Mouse (Mus musculus): Measurements from ENCODE around the gene Slamf8. TPM values are rescaled to one million over a fixed set of nuclear protein-coding genes. Genes with fewer than 3 reads are reported as not detected.

Gene Slamf8
- polyA plus RNA-seq, 1 experiment from 2014 or later, result not detected

- no peaks in the 10 kb centered on the region for H3K9me3 ChIP-seq (replicated peaks)
- no peak for DNase-seq (ENCODE audit: low spot score)
- H3K4me3 ChIP-seq, result no peak overlapping the region
- H3K4me1 ChIP-seq, result peaks cover 16% of the 10 kb centered on the region
- H3K27ac ChIP-seq (replicated peaks), result no peak overlapping the region
- no peaks in the 10 kb centered on the region for H3K27me3 ChIP-seq (ENCODE audit: low read depth, poor library complexity, severe bottlenecking)
- no peaks in the 10 kb centered on the region for H3K36me3 ChIP-seq
- WGBS, result 80% methylated on average over 4 of the region's 4 CpGs
Observed at GRCm38 (mm10) chr1:172618141-172618540, 27.8 kb upstream of the Slamf8 start.

- no peak for DNase-seq (ENCODE audit: low spot score)
- 41% methylated on average over 14 of the region's 14 CpGs for WGBS
- H3K36me3 ChIP-seq, result no peaks in the 10 kb centered on the region
- peak overlapping the region; percentile 50 for H3K4me3 ChIP-seq
- H3K4me1 ChIP-seq, result peaks cover 16% of the 10 kb centered on the region
- no peaks in the 10 kb centered on the region for H3K27me3 ChIP-seq (ENCODE audit: low read depth, poor library complexity, severe bottlenecking)
- no peaks in the 10 kb centered on the region for H3K9me3 ChIP-seq (replicated peaks)
- H3K27ac ChIP-seq (replicated peaks), result no peak overlapping the region
Observed at GRCm38 (mm10) chr1:172617365-172618076, 27.2 kb upstream of the Slamf8 start.

- DNase-seq (ENCODE audit: low spot score), result peak; percentile 45
- peaks cover 16% of the 10 kb centered on the region for H3K4me1 ChIP-seq
- H3K27ac ChIP-seq (replicated peaks), result peak overlapping the region; percentile 75
- no peaks in the 10 kb centered on the region for H3K27me3 ChIP-seq (ENCODE audit: low read depth, poor library complexity, severe bottlenecking)
- H3K4me3 ChIP-seq, result peak overlapping the region; percentile 50
- no peaks in the 10 kb centered on the region for H3K36me3 ChIP-seq
- H3K9me3 ChIP-seq (replicated peaks), result no peaks in the 10 kb centered on the region
- 19% methylated on average over 22 of the region's 22 CpGs for WGBS
Observed at GRCm38 (mm10) chr1:172616537-172617300, 26.4 kb upstream of the Slamf8 start.

- no peaks in the 10 kb centered on the region for H3K27me3 ChIP-seq (ENCODE audit: low read depth, poor library complexity, severe bottlenecking)
- H3K36me3 ChIP-seq, result no peaks in the 10 kb centered on the region
- no peak for DNase-seq (ENCODE audit: low spot score)
- peaks cover 16% of the 10 kb centered on the region for H3K4me1 ChIP-seq
- H3K4me3 ChIP-seq, result no peak overlapping the region
- no peaks in the 10 kb centered on the region for H3K9me3 ChIP-seq (replicated peaks)
- H3K27ac ChIP-seq (replicated peaks), result no peak overlapping the region
- WGBS, result 86% methylated on average over 4 of the region's 4 CpGs
Observed at GRCm38 (mm10) chr1:172615412-172615811, 25.0 kb upstream of the Slamf8 start.

GRCm38 (mm10) chr1:172614654-172615053, 24.3 kb upstream of the Slamf8 start:
- no peaks in the 10 kb centered on the region for H3K36me3 ChIP-seq
- 91% methylated on average over 10 of the region's 10 CpGs for WGBS
- H3K9me3 ChIP-seq (replicated peaks), result no peaks in the 10 kb centered on the region
- no peak overlapping the region for H3K27ac ChIP-seq (replicated peaks)
- no peak for DNase-seq (ENCODE audit: low spot score)
- H3K27me3 ChIP-seq (ENCODE audit: low read depth, poor library complexity, severe bottlenecking), result no peaks in the 10 kb centered on the region
- peaks cover 16% of the 10 kb centered on the region for H3K4me1 ChIP-seq
- H3K4me3 ChIP-seq, result no peak overlapping the region

GRCm38 (mm10) chr1:172612745-172613144, 22.4 kb upstream of the Slamf8 start:
- no peaks in the 10 kb centered on the region for H3K27me3 ChIP-seq (ENCODE audit: low read depth, poor library complexity, severe bottlenecking)
- H3K4me3 ChIP-seq, result no peak overlapping the region
- 41% methylated on average over 1 of the region's 1 CpGs for WGBS
- no peaks in the 10 kb centered on the region for H3K9me3 ChIP-seq (replicated peaks)
- no peaks in the 10 kb centered on the region for H3K36me3 ChIP-seq
- no peak for DNase-seq (ENCODE audit: low spot score)
- peaks cover 15% of the 10 kb centered on the region for H3K4me1 ChIP-seq
- H3K27ac ChIP-seq (replicated peaks), result no peak overlapping the region

GRCm38 (mm10) chr1:172611304-172611703, 20.9 kb upstream of the Slamf8 start:
- Histone ChIP-seq H3K36me3 (no peaks in the 10 kb centered on the region), H3K27me3 (ENCODE audit: low read depth, poor library complexity, severe bottlenecking) (no peaks in the 10 kb centered on the region), H3K27ac (replicated peaks) (no peak overlapping the region), H3K4me1 (peaks cover under 1% of the 10 kb centered on the region), H3K9me3 (replicated peaks) (no peaks in the 10 kb centered on the region), H3K4me3 (no peak overlapping the region)
- no peak for DNase-seq (ENCODE audit: low spot score)
- WGBS, result 89% methylated on average over 10 of the region's 10 CpGs

GRCm38 (mm10) chr1:172602326-172602725, 12.0 kb upstream of the Slamf8 start, which contains the start of gene Fcrl6:
Fcrl6 (minus strand) TSS chr1:172602551.
- H3K9me3 ChIP-seq (replicated peaks), result no peaks in the 10 kb centered on the region
- H3K4me3 ChIP-seq, result no peak within 1 kb of the TSS
- H3K4me1 ChIP-seq, result no peaks in the 10 kb centered on the region
- 74% methylated on average over 1 of the region's 1 CpGs for WGBS
- no peaks in the 10 kb centered on the region for H3K27me3 ChIP-seq (ENCODE audit: low read depth, poor library complexity, severe bottlenecking)
- H3K27ac ChIP-seq (replicated peaks), result no peak within 1 kb of the TSS
- no peak for DNase-seq (ENCODE audit: low spot score)
- H3K36me3 ChIP-seq, result no peaks in the 10 kb centered on the region

GRCm38 (mm10) chr1:172594495-172594894, 4.1 kb upstream of the Slamf8 start:
- H3K4me3 ChIP-seq, result no peak overlapping the region
- H3K9me3 ChIP-seq (replicated peaks), result no peaks in the 10 kb centered on the region
- no peaks in the 10 kb centered on the region for H3K36me3 ChIP-seq

GRCm38 (mm10) chr1:172593956-172594355, 3.6 kb upstream of the Slamf8 start:
- 89% methylated on average over 2 of the region's 2 CpGs for WGBS
- Histone ChIP-seq H3K36me3 (no peaks in the 10 kb centered on the region), H3K27me3 (ENCODE audit: low read depth, poor library complexity, severe bottlenecking) (no peaks in the 10 kb centered on the region), H3K4me3 (no peak overlapping the region), H3K9me3 (replicated peaks) (no peaks in the 10 kb centered on the region), H3K27ac (replicated peaks) (no peak overlapping the region), H3K4me1 (no peaks in the 10 kb centered on the region)
- DNase-seq (ENCODE audit: low spot score), result no peak

More at GRCm38 (mm10) chr1:172594495-172594894, 4.1 kb upstream of the Slamf8 start:
- H3K27me3 ChIP-seq (ENCODE audit: low read depth, poor library complexity, severe bottlenecking), result no peaks in the 10 kb centered on the region
- no peak overlapping the region for H3K27ac ChIP-seq (replicated peaks)
- H3K4me1 ChIP-seq, result no peaks in the 10 kb centered on the region
- peak; percentile 53 for DNase-seq (ENCODE audit: low spot score)

- no peaks in the 10 kb centered on the region for H3K4me1 ChIP-seq
- DNase-seq (ENCODE audit: low spot score), result no peak
- H3K27me3 ChIP-seq (ENCODE audit: low read depth, poor library complexity, severe bottlenecking), result no peaks in the 10 kb centered on the region
- no peak overlapping the region for H3K27ac ChIP-seq (replicated peaks)
- H3K4me3 ChIP-seq, result no peak overlapping the region
- 66% methylated on average over 3 of the region's 3 CpGs for WGBS
- H3K9me3 ChIP-seq (replicated peaks), result no peaks in the 10 kb centered on the region
- no peaks in the 10 kb centered on the region for H3K36me3 ChIP-seq
Observed at GRCm38 (mm10) chr1:172593321-172593720, 3.0 kb upstream of the Slamf8 start.

- 26% methylated on average over 26 of the region's 26 CpGs for WGBS
- Histone ChIP-seq H3K4me1 (peaks cover 20% of the 10 kb centered on the region), H3K4me3 (0 out of 2 replicates have a peak overlapping the region, but pooled peaks have one; percentile 12), H3K27me3 (ENCODE audit: low read depth, poor library complexity, severe bottlenecking) (peaks cover 43% of the 10 kb centered on the region), H3K27ac (replicated peaks) (no peak overlapping the region), H3K36me3 (no peaks in the 10 kb centered on the region), H3K9me3 (replicated peaks) (no peaks in the 10 kb centered on the region)
- no peak for DNase-seq (ENCODE audit: low spot score)
Observed at GRCm38 (mm10) chr1:172585612-172586567, 4.5 kb downstream of the Slamf8 start.

All from midbrain, embryonic 10.5 days (tissue).